Mouse (Mus musculus): ENCODE data around the gene Nxn.

DNA sequence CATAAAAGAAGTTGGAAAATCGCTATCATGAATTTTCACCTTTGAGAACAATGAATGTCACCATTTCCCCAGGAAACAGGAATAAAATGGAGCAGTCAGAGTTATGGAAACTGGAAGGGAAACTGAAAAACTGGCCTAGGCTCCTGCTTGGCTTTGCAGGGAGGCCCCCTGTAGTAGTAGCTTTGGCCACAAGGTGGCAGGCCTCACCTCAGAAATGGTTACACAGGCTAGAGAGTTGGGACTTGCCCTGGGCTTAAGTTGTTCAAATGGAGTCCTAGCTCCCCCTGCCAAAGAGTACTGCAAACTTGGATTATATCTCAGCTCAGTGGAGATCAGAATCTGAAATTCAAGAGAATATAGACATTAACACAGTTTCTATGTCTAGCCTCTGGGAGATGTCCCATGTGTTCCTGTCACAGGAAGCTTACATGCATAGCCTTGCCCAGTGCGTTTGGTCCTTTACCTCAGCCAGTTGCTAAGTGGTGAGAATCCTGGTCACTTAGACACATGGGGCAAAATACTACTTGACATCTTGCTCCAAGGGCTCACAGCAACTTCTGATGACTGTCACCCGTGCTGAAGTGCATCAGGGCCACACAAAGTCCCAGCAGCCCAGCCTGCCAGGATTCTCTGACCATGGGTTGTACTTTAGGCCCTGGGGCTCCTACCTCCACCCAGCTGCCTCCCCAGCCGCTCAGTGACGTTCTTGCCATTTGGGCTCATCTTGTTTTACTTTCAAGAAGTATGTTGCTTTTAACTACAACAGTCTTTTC lies 145.6 kb downstream of the Nxn start:
- peak; percentile 92 for TF ChIP-seq CTCF (IDR thresholded peaks at IDR 0.05)
- no peak for TF ChIP-seq EP300 (IDR thresholded peaks at IDR 0.05)

All from lung, postnatal 0 days (tissue).